Mouse (Mus musculus): ENCODE measurements around the gene Kdm4a. TPM values are rescaled to one million over a fixed set of nuclear protein-coding genes. Genes with fewer than 3 reads are reported as not detected.

Kdm4a gene
- polyA plus RNA-seq (2015; fragmentation: Nextera tagmentation; extraction: Ambion mirVana) = 47.3 and 61.0 TPM in 2 replicates

DNA sequence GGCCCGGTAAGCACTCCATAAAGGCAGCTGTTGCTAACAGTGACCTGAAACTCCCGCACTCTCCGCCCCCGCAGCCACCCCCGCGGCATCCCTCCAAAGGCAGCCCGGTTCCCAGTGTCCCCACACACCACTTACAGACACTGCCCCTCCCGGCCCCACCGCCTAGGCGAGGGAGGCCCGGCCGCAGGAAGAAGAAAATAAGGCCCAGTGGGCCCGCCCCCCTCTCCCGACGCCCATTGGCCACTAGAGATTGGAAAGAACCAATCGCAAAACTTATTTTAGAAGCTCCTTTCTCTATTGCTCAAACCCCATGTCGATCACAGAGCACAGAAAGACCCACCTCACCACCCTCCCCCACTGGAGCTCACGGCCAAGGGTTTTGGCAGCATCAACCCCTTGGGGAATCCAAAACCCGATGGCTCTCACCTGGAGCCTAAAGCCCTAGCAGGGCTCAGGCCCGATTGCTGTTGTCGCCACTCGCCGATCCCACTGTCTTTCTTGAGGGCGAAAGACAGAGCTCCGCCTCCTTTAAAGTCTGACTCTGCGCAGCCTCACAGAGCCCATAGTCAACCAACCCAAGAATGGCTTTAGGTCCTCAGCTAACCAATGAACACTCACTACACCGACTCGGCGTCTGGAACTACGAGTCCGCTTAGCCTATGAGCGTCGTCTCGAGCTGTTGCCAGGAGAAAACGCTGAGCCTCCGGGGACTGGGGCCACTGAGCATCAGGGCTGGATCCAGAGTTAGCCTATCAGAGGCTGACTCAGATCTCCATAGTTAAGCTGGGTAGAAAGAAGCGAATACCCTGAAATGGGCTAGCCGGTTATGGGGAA lies at the start of gene Kdm4a:
Kdm4a (minus strand) TSS at position 577 of the 834 bp plus-strand sequence.
- Histone ChIP-seq H3K4me3 (peak within 1 kb of the TSS; percentile 67), H3K27me3 (no peaks in the 10 kb centered on the region), H3K36me3 (peaks cover 27% of the 10 kb centered on the region), H3K27ac (replicated peaks) (peak within 1 kb of the TSS; percentile 92), H3K9ac (peak within 1 kb of the TSS; percentile 82), H3K4me1 (replicated peaks) (peaks cover 26% of the 10 kb centered on the region), H3K9me3 (no peaks in the 10 kb centered on the region), H3K4me2 (peak within 1 kb of the TSS; percentile 74)
- peak; percentile 100 for ATAC-seq (ENCODE audit: low read depth)
- under 1% methylated on average over 38 of the region's 38 CpGs for WGBS

DNA sequence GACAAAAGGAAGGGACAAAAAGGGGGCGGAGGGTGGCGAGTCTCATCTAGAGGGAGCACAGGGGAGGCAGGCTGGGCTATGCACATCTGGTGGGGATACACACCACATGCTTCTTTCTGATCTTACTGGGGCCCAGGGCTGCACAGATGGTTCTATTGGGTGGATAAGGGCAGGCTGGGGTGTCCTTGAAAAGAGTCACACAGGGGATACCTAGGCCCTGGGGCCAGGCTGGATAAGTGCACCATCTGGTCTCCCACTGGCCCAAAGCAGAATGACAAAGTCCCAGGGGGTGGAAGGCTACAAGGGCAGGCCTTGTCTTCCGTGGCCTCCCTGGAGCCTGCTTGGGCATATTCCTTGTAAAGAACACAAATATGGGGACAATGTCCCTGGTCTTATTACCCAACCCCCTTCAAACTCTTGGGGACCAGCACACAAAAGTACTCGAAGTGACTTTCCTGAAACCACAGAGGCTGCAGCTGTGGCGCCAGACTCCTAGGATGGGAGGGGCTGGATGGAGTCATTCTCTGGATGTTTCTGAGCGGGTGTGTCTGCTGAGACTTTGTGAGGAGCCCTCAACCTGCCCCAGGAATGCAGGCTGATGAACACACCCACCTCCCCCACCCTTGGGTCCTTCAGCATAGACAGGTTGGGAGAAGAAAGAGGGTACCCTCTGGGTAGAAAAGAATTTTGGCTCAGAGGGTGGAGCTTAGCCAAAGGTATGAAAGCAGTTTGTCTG lies 49.4 kb upstream of the Kdm4a start:
- Histone ChIP-seq H3K27ac (replicated peaks) (no peak overlapping the region), H3K27me3 (no peaks in the 10 kb centered on the region), H3K36me3 (peaks cover 99% of the 10 kb centered on the region), H3K4me2 (no peak overlapping the region), H3K9ac (no peak overlapping the region), H3K9me3 (no peaks in the 10 kb centered on the region), H3K4me1 (replicated peaks) (peaks cover 13% of the 10 kb centered on the region), H3K4me3 (no peak overlapping the region)
- 52% methylated on average over 6 of the region's 6 CpGs for WGBS
- ATAC-seq (ENCODE audit: low read depth) = no peak

DNA sequence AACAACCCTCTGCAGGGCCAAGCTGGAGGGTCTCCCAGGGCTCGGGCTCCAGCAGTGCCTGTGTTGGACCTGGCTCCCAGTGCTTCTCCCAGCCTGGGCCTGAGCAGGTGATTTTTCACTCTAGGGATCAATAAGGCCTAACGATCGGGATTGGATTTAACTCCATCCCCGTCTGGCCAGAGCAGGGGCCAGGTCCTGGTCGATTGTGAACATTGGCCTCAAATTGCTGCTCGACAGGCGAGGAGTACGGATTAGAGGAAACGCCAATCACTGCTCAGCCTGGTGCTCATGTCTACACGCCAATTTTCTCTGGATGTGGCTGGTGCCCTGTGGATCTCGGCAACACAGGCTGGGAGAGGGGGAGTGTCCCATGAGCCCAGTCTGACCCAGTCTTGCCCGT lies 47.6 kb upstream of the Kdm4a start:
- H3K4me2 ChIP-seq = no peak overlapping the region
- H3K27ac ChIP-seq (replicated peaks) = no peak overlapping the region
- ATAC-seq (ENCODE audit: low read depth) = no peak
- no peak overlapping the region for H3K9ac ChIP-seq
- 84% methylated on average over 12 of the region's 12 CpGs for WGBS
- peaks cover 13% of the 10 kb centered on the region for H3K4me1 ChIP-seq (replicated peaks)
- H3K9me3 ChIP-seq = no peaks in the 10 kb centered on the region
- peaks cover 99% of the 10 kb centered on the region for H3K36me3 ChIP-seq
- no peaks in the 10 kb centered on the region for H3K27me3 ChIP-seq
- no peak overlapping the region for H3K4me3 ChIP-seq

DNA sequence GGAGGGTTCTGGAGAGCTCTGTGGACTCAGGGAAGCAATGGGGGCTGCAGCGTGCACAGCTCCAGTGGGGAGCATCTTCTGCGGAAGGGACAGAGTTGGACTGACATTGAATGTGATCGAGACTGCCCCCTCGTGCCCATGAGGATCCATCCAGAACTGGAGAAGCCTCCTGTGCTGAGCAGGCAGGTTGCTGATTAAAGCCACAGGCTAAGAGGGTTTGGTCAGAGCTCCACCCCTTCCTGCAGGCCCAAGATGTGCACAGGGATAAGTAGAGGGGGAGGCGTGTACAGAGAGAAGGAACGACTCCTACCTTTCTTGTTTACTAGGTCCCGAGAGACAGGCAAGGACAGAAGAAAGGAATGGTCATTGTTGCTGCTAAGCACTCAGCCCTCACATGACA lies 41.4 kb upstream of the Kdm4a start:
- Histone ChIP-seq H3K4me2 (no peak overlapping the region), H3K27ac (replicated peaks) (no peak overlapping the region), H3K4me3 (no peak overlapping the region), H3K4me1 (replicated peaks) (no peaks in the 10 kb centered on the region), H3K27me3 (no peaks in the 10 kb centered on the region), H3K36me3 (peaks cover 100% of the 10 kb centered on the region), H3K9me3 (no peaks in the 10 kb centered on the region), H3K9ac (no peak overlapping the region)
- WGBS = 88% methylated on average over 7 of the region's 7 CpGs
- ATAC-seq (ENCODE audit: low read depth) = no peak

DNA sequence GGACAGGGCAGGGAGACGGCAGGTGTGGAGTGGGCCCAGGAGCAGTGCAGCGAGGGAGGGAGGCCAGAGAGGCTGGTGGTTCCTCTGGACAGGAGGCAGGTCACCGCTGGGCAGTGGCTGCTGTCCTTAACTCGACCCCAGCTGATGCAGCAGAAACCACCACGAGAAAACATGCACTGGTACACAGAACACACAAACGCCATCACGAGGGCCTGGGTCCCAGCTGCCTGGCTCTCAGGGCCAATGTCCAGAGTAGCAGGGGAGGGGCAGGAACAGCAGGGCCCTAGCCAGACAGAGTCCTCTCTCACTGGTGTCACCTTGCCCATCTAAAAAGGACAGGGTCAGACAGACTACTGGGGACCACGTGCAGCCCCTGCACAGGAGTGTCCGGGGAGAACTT lies 40.9 kb upstream of the Kdm4a start:
- H3K27me3 ChIP-seq = no peaks in the 10 kb centered on the region
- H3K9me3 ChIP-seq = no peaks in the 10 kb centered on the region
- no peak overlapping the region for H3K9ac ChIP-seq
- ATAC-seq (ENCODE audit: low read depth) = no peak
- no peaks in the 10 kb centered on the region for H3K4me1 ChIP-seq (replicated peaks)
- no peak overlapping the region for H3K4me3 ChIP-seq
- no peak overlapping the region for H3K27ac ChIP-seq (replicated peaks)
- no peak overlapping the region for H3K4me2 ChIP-seq
- H3K36me3 ChIP-seq = peaks cover 100% of the 10 kb centered on the region
- WGBS = 89% methylated on average over 9 of the region's 9 CpGs

DNA sequence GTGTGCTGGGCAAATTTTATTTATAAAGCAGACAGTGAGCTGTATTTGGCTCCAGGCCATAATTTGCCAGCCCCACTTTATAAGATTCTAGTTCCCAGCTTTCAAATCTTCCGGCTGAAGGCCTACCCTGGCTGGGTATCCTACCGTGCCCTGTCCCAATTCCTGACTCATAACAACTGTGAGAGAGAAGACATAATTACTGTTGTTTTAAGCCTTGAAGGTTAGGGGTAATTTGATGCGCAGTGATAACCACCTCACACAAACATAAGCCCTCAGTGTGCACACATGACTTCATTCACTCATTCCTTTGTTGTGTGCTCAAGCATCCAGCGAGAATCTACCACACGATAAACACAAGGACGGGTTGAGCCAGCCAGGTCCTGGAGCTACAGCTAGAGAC lies 39.6 kb upstream of the Kdm4a start:
- no peak for ATAC-seq (ENCODE audit: low read depth)
- H3K9me3 ChIP-seq = no peaks in the 10 kb centered on the region
- H3K27me3 ChIP-seq = no peaks in the 10 kb centered on the region
- H3K4me2 ChIP-seq = no peak overlapping the region
- no peaks in the 10 kb centered on the region for H3K4me1 ChIP-seq (replicated peaks)
- H3K27ac ChIP-seq (replicated peaks) = no peak overlapping the region
- H3K4me3 ChIP-seq = no peak overlapping the region
- 87% methylated on average over 6 of the region's 6 CpGs for WGBS
- peaks cover 100% of the 10 kb centered on the region for H3K36me3 ChIP-seq
- H3K9ac ChIP-seq = no peak overlapping the region

DNA sequence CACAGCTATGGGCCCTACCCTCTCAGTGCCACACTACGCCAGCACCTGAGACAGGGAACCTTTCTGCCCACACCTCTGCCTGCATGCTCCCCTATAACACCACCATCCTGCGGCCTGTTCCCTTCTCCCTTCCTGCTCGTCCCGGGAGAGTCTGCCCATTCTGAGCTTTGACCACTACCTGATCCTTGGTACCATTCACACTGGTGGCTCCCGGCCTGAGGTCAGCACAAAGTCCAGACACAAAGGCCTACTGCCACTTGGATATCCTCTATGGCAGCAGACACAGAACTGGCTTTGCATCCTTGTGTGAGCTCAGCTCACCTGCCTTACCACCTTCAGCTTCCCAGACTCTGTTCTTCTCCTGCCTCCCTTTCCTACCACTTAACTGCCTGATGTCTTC lies 38.7 kb upstream of the Kdm4a start:
- WGBS = 92% methylated on average over 5 of the region's 5 CpGs
- Histone ChIP-seq H3K4me1 (replicated peaks) (no peaks in the 10 kb centered on the region), H3K4me3 (no peak overlapping the region)

DNA sequence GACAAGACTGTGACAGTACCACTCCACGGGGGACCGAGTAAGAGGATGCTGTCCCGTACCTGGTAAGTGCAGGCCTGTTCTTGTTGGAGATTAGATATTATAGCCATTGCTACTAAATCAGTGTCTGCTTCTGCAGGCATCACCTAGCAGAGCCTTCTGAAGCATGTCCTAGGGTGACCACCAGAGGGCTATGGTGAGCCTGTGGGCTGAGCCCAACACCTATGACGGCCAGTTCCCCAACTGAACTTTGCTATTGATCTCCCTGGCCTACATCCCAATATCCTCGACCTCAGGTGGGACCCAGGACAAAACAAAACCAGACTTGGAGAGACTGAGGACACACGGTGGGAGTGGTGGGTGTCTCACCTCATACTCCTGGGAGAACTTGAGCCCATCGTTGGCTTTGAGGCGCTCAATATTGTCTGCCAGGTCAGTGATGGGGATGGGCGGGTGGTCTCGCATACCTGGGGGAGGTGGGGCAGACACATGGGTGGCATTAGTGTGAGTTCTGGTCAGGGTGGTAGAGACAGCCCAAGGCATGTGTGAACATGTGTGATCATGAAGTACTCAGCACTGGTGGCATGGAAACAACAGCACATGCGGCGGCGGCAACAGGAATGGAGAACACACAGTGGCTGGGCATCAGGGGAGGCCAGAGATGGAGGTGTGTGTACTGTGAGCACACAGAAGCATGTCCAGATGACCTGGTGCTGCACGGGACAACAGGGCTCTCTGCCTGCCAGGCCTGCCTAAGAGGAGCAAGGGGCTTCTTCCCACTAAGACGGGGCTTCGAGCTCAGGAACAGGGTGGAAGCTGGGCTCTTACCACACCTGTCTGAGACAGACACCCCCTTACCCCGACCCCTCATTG lies 37.1 kb upstream of the Kdm4a start:
- H3K27ac ChIP-seq (replicated peaks) = no peak overlapping the region
- no peak overlapping the region for H3K4me2 ChIP-seq
- peaks cover 100% of the 10 kb centered on the region for H3K36me3 ChIP-seq
- no peaks in the 10 kb centered on the region for H3K9me3 ChIP-seq
- H3K4me3 ChIP-seq = no peak overlapping the region
- ATAC-seq (ENCODE audit: low read depth) = no peak
- H3K27me3 ChIP-seq = no peaks in the 10 kb centered on the region
- H3K9ac ChIP-seq = no peak overlapping the region
- WGBS = 84% methylated on average over 17 of the region's 17 CpGs
- no peaks in the 10 kb centered on the region for H3K4me1 ChIP-seq (replicated peaks)

More for the DNA sequence above, 38.7 kb upstream of the Kdm4a start:
- Histone ChIP-seq H3K9me3 (no peaks in the 10 kb centered on the region), H3K27me3 (no peaks in the 10 kb centered on the region), H3K36me3 (peaks cover 100% of the 10 kb centered on the region), H3K27ac (replicated peaks) (no peak overlapping the region), H3K9ac (no peak overlapping the region), H3K4me2 (no peak overlapping the region)
- ATAC-seq (ENCODE audit: low read depth) = no peak

DNA sequence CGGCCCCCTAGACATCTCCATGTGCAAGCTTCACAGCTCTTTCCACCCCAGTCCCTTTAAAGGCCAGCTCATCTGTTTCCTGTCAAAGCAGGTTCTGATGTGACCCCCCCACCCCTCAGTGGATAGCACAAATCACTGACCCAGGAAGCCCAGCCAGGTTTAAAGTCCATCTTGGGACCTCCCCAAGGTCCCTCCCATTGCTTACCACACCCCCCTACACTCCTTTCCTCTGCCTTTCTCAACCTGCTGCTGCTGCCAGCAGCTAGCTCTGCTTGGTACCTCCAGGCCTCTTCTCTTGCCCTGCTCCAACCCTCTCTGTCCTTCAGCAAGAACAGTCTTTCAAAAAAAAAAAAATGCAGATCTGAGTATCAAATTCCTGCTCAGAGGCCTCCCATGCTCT lies 35.0 kb upstream of the Kdm4a start:
- H3K4me1 ChIP-seq (replicated peaks) = no peaks in the 10 kb centered on the region
- H3K27me3 ChIP-seq = no peaks in the 10 kb centered on the region
- no peak for ATAC-seq (ENCODE audit: low read depth)
- H3K9me3 ChIP-seq = no peaks in the 10 kb centered on the region
- no peak overlapping the region for H3K4me2 ChIP-seq
- H3K4me3 ChIP-seq = no peak overlapping the region
- WGBS = 95% methylated on average over 1 of the region's 1 CpGs
- peaks cover 100% of the 10 kb centered on the region for H3K36me3 ChIP-seq
- no peak overlapping the region for H3K9ac ChIP-seq
- H3K27ac ChIP-seq (replicated peaks) = no peak overlapping the region

DNA sequence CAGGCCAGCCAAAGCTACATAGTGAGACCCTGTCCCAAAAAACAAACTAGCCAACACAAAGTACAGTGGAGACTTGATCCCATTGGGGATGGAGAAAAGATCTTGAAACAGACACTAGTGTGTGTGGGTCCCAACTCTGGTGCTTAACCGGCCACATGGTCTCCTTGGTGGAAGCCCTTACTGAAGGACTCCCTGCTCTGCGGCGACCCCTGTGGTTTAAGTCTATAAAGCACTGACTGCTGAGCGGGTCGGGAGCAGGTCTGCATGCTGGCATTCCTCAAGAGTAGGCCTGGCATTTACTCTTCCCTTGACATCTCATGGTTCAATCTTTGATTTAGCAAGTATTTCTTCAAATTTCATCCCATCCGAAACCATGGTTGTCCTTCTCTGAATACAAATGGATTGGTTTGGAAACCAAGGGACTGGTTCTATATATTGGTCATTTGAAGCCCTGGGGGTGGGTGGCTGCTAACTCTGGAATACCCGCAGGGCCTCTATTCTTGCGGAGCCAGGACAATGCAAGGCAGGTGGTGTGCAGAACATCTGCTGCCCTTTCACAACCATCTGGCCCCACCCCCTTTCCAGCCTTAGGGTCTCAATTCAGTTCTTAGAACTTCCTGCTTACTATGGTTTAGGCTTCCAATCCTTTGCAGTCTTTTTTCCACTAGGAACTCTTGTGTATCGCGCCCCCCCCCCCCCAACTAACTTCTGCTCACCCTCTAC lies 27.2 kb upstream of the Kdm4a start:
- Histone ChIP-seq H3K36me3 (peaks cover 46% of the 10 kb centered on the region), H3K27me3 (no peaks in the 10 kb centered on the region), H3K4me2 (no peak overlapping the region), H3K4me1 (replicated peaks) (peaks cover 3% of the 10 kb centered on the region; the same call in 1 of the 2 replicates), H3K4me3 (no peak overlapping the region), H3K9me3 (no peaks in the 10 kb centered on the region), H3K9ac (no peak overlapping the region), H3K27ac (replicated peaks) (no peak overlapping the region)
- WGBS = 55% methylated on average over 10 of the region's 10 CpGs
- ATAC-seq (ENCODE audit: low read depth) = no peak

DNA sequence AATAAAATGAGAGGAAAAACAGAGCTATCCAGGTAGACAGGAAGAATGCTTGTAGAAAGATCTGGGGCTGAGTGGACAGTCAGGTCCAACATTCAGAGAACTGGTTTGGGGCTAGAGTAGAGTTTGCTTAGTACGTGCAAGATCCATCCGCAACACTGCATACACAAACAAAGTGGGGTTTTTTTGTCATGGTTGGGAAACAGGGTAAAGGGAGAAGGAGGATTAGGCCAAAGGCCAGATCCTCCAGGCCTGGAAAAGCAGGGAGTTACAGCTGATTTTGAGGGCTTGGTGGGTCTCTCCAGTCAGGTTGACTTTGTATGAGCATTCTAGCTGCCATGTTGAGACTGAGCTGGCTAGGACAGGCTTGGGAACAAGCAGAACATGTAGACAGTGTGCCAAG lies 26.1 kb upstream of the Kdm4a start:
- WGBS = 92% methylated on average over 2 of the region's 2 CpGs

More for the DNA sequence above, 26.1 kb upstream of the Kdm4a start:
- Histone ChIP-seq H3K4me1 (replicated peaks) (peaks cover 3% of the 10 kb centered on the region; the same call in 1 of the 2 replicates), H3K27me3 (no peaks in the 10 kb centered on the region), H3K27ac (replicated peaks) (no peak overlapping the region), H3K9ac (no peak overlapping the region), H3K9me3 (no peaks in the 10 kb centered on the region), H3K36me3 (peaks cover 35% of the 10 kb centered on the region), H3K4me3 (no peak overlapping the region), H3K4me2 (no peak overlapping the region)
- ATAC-seq (ENCODE audit: low read depth) = no peak
